Mouse (Mus musculus): Measurements from ENCODE around the gene Mdp1.

GRCm38 (mm10) chr14:55608339-55608738 lies 52.0 kb downstream of the Mdp1 start:
- TF ChIP-seq CTCF (IDR thresholded peaks at IDR 0.05; ENCODE audit: low read depth, low read length), result no peak
- TF ChIP-seq GATA1 (IDR thresholded peaks at IDR 0.05; ENCODE audit: borderline replicate concordance, low read length), result no peak
- no peak for TF ChIP-seq POLR2AphosphoS5 (IDR thresholded peaks at IDR 0.05; ENCODE audit: insufficient replicate concordance, low read depth, low read length)
- TF ChIP-seq TAL1 (conservative IDR thresholded peaks at IDR 0.05; ENCODE audit: low read depth, low read length), result no peak
